ENCODE assay signal across 8 mouse cellular contexts in the genomic region with DNA sequence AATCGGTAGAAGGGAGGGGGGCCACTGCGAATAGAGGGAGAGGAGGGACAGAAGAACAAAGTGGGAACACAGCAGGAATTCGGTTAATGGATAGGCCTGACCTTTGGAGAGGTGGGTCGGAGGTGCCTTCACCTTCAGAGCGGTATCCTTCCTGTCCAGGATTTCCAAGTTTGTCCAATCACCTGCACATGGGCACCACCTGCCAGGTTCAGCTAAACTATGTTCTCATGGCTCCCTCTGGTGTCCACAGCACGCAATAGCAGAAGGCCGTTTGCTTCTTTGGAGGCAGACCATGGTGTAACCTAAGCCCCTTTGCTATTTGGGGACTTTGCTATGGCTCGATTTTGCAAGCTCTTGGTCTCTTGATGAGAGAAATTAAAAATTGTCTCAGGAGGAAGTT.
DNase-seq lines count a peak whose midpoint lies in the region; ATAC-seq and TF ChIP-seq lines count a peak whose summit lies in the region.

No protein-coding gene starts in this region.

- peak; percentile 72 for DNase-seq in gastrocnemius, adult 18-20 months (ENCODE audit: low spot score)
- no peak for DNase-seq in gastrocnemius, postnatal 4 days (ENCODE audit: low spot score in 2 of 2)
- no peak for DNase-seq in Patski (ENCODE audit: low read depth, low spot score)
- peak; percentile 78 to 85 for DNase-seq in cerebellum, postnatal 36 days
- peak; percentile 42 to 60 for DNase-seq in heart, postnatal 36 days
- peak; percentile 54 to 78 for DNase-seq in layer of hippocampus, postnatal 14 days (ENCODE audit: low spot score in 2 of 2)
- DNase-seq in telencephalon, adult 2 months (ENCODE audit: low read depth, low spot score) = peak; percentile 21

- intact Hi-C loops in heart, postnatal 36 days (cut with DNase I) = loop anchor here (10.0 kb wide), 1 partner anchor 1135 kb away; no protein-coding TSS in a partner anchor

- CTCF ChIA-PET in Patski (lab: Charles Lee) = interaction anchor here (1.0 to 3.3 kb wide), 5 partner anchors 12 to 573 kb away, joined by 3 to 17 read pairs (median 4); no protein-coding TSS in a partner anchor

- peak; percentile 82 for TF ChIP-seq CTCF in Patski (IDR thresholded peaks at IDR 0.05)

- POLR2A ChIA-PET in Patski (lab: Charles Lee) = no interaction called here

- H3K27me3 ChIP-seq in Patski = peaks cover 11% of the 10 kb centered on the region

- ATAC-seq in Patski = peak; percentile 29
- 0 out of 2 replicates have a peak, but pooled peaks have one; percentile 65 for ATAC-seq in megakaryocyte-erythroid progenitor cell, adult 5-6 weeks (replicated peaks; ENCODE audit: low FRiP score, low TSS enrichment, poor library complexity, severe bottlenecking)

- in situ Hi-C loops in Patski (cut with MboI; ENCODE audit: low pct_unique_long_range_greater_than_20kb) = loop anchor here (25.0 kb wide), 1 partner anchor 1118 kb away; no protein-coding TSS in a partner anchor

Comparison
In these comparisons a context has a peak if more than half of its experiments do, and no peak if none do; other contexts are left out.
1. DNase-seq: peak in gastrocnemius, adult 18-20 months (single experiment), cerebellum, postnatal 36 days (2 of 2), heart, postnatal 36 days (2 of 2), layer of hippocampus, postnatal 14 days (2 of 2) and telencephalon, adult 2 months (single experiment); none in gastrocnemius, postnatal 4 days (0 of 2) and Patski (single experiment).